Mouse (Mus musculus) adrenal gland (tissue): ENCODE measurements around the gene Grid2ip.

Source experiments
- intact Hi-C: fragments of 180-260 bp; cut with DNase I; formaldehyde crosslinking; loops from one replicate; pipeline ENCODE4 v1.15.1; 2025

Gene Grid2ip

DNA sequence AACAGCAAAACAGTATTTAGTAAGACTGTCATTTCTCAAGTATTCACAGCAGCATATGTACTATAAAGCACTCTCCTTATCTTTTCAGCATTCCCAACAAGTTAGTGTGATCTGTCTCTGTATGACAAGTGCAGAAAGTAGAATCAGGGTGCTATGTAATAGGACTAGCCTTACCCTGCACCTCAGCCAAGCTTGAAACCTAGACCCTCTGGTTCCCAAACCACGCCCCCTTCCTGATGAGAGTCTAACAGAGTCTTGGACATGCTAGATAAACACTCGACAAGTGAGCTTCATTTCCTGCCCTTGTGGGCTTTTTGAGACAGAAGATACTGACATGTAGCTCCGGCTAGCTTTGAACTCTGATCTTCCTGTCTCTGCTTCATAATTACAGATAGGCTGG is 52.1 kb downstream of the Grid2ip start:
- intact Hi-C loops: no loop called here

DNA sequence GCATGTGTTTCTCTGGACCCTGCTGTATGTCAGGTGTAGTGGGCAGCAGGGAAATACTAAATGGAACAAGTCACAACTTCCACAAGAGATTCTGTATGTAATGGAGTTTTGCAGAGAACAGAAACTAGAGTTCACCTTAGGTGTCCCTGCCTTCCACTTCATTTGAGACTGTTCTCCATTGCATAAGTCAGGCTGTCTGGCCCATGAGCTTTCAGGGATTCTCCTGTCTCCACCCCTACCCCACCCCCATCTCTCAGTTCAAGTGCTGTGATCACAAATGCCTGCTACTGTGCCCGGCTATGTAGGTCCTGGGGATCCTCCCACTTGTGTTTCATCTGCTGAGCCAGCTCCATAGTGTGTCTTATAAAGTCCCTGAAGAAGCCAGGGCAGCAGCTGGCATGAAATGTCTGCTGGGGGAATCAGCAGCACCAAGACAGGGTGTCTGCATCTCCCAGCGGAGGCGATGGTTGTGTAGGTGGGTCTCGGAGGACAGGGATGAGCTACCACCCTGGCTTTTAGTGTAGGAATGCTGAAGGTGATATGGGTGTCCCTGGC is 53.8 kb downstream of the Grid2ip start:
- intact Hi-C loops: no loop called here

- intact Hi-C loops: loop anchor here (5.0 kb wide), 2 partner anchors 44 to 84 kb away; no protein-coding TSS in a partner anchor
Measured at GRCm38 (mm10) chr5:143421484-143421883, 64.3 kb downstream of the Grid2ip start.

DNA sequence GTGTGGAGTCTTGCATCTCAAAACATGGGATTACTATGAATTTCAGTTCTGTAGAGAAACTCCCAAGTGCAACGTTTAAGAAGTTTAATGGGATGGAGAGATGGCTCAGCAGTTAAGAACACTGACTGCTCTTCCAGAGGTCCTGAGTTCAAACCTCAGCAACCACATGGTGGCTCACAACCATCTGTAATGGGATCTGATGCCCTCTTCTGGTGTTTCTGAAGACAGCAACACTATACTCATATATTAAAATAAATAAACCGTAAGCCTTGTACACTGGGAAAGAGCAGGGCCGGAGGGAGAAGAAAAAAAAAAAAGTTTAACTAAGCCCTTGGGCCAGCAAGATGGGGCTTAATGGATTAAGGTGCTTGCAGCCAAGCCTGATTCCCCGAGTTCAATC is 65.9 kb downstream of the Grid2ip start:
- intact Hi-C loops: loop anchor here (5.0 kb wide), 2 partner anchors 46 to 86 kb away; no protein-coding TSS in a partner anchor

GRCm38 (mm10) chr5:143423899-143424519 is 66.9 kb downstream of the Grid2ip start:
- intact Hi-C loops: loop anchor here (5.0 kb wide), 2 partner anchors 47 to 87 kb away; no protein-coding TSS in a partner anchor

- intact Hi-C loops: no loop called here
Measured at GRCm38 (mm10) chr5:143434421-143434820, 77.3 kb downstream of the Grid2ip start.

DNA sequence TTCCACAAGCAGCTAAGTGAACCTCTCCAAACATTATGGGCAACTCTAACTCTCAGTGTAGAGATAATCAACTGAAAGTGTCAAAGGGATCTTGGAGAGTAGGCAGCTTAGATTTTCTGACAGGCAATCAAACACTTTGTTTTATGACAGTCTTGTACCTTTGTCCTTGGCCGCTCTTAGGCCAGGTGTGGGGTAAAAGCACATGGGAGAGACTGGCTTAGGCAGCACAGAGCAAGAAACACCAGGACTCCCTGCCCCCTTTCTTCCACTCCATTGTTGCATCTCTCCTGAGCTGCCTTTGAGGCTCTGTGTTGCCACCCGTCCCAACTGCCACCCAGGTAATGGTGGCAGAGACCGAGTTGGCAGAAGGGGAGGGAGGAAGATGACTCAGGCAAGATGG is 84.2 kb downstream of the Grid2ip start:
- intact Hi-C loops: no loop called here

DNA sequence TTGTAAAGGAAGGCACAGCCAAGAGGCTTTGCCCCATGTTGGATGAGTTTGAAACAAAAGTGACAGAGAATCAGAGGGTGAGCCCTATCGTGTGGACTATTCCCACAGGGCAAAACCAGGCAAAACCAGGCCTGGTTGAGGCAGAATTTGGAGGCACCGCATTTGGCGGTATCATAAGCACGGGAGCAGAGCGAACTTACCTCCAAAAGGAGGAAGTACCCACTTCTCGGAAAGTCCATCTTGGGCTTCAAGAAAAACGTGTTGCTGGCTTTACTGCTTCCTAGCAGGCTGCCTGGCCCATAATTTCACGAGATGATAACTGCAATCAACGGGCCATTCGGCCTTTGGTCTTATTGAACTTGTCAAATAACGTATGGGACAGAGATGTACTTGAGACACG is 84.6 kb downstream of the Grid2ip start:
- intact Hi-C loops: no loop called here
